Mouse (Mus musculus) heart, postnatal 25 days (tissue): Measurements from ENCODE around the gene Sytl3. TPM values are rescaled to one million over a fixed set of nuclear protein-coding genes. Genes with fewer than 3 reads are reported as not detected.
"Not testable (repeated sequence)": the region's sequence is repeated elsewhere in the genome, so short reads cannot be mapped to it uniquely, and the experiment has no call there.

ENCODE experiments used
- DNase-seq: peaks from one replicate; pipeline ENCODE4 v3.0.0; 2022; ENCODE audit warnings: low spot score
- intact Hi-C: fragments of 180-260 bp; cut with DNase I; formaldehyde crosslinking; loops from one replicate; pipeline ENCODE4 v1.15.1; 2025
- total RNA-seq, 2 experiments: library from RNA; stranded (reverse); gene quantifications; 2 replicates each; pipeline ENCODE4 v1.2.3; 2021

Sytl3 gene
- total RNA-seq, 2 experiments from 2014 or later: 0.39 to 0.57 TPM

DNA sequence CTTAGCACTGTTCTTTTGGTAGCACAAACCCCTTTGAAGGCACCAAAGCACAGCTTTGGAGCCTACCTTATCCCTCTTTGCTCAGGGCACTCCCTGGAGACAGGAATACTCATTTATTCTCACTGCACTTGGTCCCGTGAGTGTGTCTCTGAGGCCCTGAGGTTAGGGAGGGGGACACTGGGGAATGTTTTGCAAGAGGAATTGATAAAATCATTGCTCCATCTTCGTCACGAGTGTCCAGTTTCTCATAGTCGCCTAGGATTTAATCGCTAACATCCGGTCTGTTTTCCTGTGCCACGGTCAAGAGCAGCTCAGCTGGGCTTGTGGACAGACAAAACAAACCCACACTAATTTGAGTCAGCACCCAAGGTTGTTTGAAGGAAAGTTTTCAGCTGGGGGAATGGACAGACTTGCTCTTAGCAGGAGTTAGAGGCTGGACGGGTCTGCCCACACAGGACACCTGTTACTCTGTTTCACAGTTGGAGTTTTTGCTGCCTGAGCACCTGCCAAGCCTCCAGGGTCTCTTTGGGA, 26.5 kb downstream of the Sytl3 start:
- DNase-seq, intact Hi-C loops: not testable (repeated sequence)

GRCm38 (mm10) chr17:6686299-6686971, 27.5 kb downstream of the Sytl3 start:
- DNase-seq, intact Hi-C loops: not testable (repeated sequence)

DNA sequence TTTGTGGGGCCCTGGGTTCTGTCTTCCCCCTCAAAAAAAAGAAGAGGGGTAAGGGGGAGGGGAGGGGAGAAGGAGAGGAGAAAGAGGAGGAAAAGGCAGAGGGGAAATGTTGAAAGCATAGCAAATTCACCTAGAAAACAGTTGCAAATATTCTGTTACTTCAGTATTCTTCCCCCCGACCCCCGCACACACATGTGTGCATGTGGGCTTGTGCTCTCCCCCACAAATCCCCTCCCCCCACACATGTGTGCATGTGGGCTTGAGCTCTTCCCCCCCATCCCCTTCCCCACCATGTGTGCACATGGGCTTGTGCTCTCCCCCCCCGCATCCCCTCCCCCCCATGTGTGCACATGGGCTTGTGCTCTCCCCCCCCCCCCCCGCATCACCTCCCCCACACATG, 30.5 kb downstream of the Sytl3 start:
- DNase-seq, intact Hi-C loops: not testable (repeated sequence)

DNA sequence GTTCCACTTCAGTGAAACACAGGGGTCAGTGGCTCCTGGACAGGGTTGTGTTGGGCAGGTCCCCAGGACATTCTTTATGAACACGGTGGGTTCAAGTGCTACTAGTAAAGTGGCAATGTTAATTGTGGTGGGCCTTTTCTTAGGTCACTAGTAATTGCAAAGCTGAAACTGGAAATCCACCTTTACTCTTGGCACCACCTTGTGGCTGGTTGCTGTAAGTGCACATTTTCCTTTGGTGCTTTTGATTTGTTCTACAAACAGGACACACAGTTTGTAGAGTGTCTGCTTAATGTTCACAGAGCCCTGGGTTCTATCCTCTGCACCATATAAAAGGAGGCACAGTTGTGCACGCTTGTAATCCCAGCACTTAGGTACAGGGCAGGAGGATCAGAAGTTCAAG, 32.7 kb downstream of the Sytl3 start:
- peak; percentile 54 for DNase-seq
- intact Hi-C loops: not testable (repeated sequence)

- DNase-seq, intact Hi-C loops: not testable (repeated sequence)
Measured at GRCm38 (mm10) chr17:6695712-6696111, 36.8 kb downstream of the Sytl3 start.

GRCm38 (mm10) chr17:6696521-6696920, 37.6 kb downstream of the Sytl3 start:
- intact Hi-C loops, DNase-seq: not testable (repeated sequence)

DNA sequence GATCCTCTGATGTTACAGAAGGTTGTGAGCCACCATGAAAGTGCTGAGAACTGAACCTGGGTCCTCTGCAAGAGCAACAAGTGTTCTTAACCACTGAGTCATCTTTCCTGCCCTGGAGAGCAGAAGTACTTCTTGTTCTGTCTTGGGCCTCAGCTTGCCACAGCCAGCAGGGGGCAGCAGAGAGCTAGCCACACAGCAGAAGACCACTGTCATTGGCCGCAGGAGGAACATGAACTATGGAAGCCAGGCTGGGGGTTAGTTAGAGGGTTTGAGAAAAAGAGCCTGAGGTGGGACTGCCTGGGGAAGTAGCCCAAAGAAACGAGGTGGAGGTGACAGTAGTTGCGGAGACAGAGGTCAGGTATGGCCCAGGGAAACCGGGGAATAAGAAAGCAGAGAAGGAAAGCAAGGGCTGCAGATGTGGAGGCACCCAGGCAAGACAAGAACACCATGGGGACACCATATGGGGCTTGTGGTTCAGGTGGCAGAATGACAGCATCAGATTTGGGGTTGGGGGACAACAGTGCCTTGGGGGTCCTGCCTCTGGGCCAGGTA, 38.4 kb downstream of the Sytl3 start:
- DNase-seq, intact Hi-C loops: not testable (repeated sequence)

DNA sequence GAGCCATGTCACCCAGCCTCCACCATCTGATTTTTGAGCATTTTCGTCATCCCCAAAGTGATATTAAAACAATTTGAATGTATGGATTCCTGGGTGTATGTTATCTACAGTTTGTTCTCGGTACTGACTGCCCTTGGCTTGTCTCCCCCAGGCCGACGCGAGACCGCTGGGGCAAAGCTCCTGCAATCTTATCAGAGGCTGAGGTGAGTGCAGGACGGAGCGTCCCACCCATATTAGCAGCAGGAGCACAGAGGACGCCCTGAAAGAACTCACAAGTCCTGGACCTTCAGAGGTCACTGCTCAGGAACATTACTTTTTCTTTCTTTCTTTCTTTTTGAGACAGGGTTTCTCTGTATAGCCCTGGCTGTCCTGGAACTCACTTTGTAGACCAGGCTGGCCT, 40.6 kb downstream of the Sytl3 start:
- intact Hi-C loops, DNase-seq: not testable (repeated sequence)

DNA sequence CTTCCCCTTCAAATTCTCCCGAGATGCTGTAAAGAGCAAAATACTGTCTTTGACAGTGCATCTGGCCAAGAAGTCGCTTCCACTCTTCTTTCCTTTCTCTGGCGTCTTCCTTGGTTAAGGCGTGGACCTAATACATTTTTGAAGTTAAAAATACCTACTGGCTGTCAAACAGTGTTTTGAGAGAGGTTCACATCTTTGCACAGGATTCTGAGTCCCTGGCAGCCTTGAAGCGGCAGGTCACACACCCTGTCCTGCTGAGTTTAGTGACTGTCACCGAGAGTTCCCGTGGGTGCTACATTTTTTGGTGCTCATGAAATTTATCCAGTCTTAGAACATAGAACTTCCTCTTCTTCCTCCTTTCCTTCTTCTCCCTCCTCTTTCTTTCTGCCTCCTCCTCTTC, 41.2 kb downstream of the Sytl3 start:
- DNase-seq, intact Hi-C loops: not testable (repeated sequence)

DNA sequence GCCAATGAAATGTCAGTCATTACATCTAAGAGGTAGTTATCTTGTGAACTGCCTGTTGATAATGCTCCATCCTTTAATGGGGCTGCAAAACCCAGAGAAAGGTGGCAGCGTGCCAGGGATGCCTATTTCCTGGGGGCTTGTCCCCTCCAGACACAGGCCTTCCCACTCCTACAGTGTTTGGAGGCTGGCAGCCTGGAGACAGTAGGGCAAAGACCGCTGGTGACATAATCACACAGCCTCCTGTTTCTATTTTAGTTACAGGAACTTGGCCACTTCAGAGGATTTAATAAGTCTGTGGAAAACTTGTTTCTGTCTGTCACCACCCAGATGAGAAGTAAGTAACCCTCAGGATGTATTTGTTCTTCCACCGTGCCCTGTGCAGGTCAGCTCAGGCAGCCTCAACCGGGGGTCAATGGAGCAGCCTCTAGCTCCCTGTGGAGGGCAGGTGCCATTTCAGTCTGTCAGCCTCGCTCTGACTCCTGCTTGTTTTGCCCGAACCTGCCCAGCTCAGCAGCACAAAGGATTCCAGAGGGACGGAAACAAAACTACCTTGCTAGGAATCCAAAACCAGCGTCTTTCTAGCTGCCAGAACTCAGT, 43.8 kb downstream of the Sytl3 start:
- DNase-seq, intact Hi-C loops: not testable (repeated sequence)

- intact Hi-C loops: not testable (repeated sequence)
Measured at GRCm38 (mm10) chr17:6703381-6704270, 44.7 kb downstream of the Sytl3 start.

DNA sequence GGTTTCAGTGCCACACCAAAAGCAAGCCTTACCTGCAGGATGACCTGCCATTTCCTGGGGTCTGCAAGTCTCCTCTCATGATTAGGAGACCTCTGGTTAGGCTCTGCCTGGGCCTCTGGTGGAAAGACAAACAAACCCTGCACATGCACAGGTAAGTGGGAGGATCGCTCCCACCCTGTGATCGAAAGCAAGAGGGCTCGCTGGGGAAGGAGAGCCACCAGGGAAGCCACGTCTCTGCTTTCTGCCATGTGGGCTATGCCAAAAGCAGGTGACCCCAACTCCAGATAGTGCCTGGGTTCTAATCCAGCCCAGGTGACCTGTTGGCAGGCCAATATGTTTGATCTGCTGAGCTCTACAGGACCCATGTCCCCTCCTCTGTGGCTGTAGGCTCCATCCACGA, 47.6 kb downstream of the Sytl3 start:
- not testable (repeated sequence) for DNase-seq

More at GRCm38 (mm10) chr17:6703381-6704270, 44.7 kb downstream of the Sytl3 start:
- not testable (repeated sequence) for DNase-seq

GRCm38 (mm10) chr17:6707422-6707821, 48.5 kb downstream of the Sytl3 start:
- intact Hi-C loops, DNase-seq: not testable (repeated sequence)

More for the DNA sequence above, 47.6 kb downstream of the Sytl3 start:
- intact Hi-C loops: not testable (repeated sequence)

- DNase-seq, intact Hi-C loops: not testable (repeated sequence)
Measured at GRCm38 (mm10) chr17:6708194-6708593, 49.3 kb downstream of the Sytl3 start.

GRCm38 (mm10) chr17:6713483-6713882, 54.6 kb downstream of the Sytl3 start:
- DNase-seq, intact Hi-C loops: not testable (repeated sequence)

- intact Hi-C loops, DNase-seq: not testable (repeated sequence)
Measured at GRCm38 (mm10) chr17:6713944-6714343, 55.1 kb downstream of the Sytl3 start.

GRCm38 (mm10) chr17:6727996-6728610, 69.2 kb downstream of the Sytl3 start:
- no peak for DNase-seq
- intact Hi-C loops: no loop called here

DNA sequence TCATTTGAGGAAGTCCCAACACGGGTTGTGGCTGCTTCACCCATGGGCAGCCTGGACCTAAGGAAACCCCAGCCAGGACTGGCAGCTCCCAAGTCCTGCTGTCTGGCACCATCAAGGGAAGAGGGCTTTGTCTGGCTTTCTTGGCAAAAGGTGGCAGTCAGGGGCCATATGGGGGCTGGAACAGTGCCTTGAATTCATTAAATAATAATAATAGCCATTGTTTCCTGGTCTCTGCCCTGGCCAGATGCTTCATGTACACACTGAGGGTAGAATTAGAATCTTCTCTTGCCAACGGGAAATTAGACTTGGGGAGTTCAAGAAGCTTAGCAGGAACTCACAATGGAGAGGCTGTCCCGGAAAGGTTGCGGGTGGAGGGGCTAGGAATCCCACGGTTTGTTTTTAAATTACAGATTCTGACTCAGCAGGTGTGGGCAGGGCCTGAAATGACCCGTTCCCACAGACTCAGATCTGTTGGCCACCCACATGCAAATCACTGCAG, 70.4 kb downstream of the Sytl3 start:
- intact Hi-C loops: no loop called here
- no peak for DNase-seq

GRCm38 (mm10) chr17:6731132-6731531, 72.2 kb downstream of the Sytl3 start:
- DNase-seq: no peak
- intact Hi-C loops: no loop called here
